Mouse (Mus musculus): ENCODE measurements around the gene Tmem91. TPM values are rescaled to one million over a fixed set of nuclear protein-coding genes. Genes with fewer than 3 reads are reported as not detected.

The Tmem91 gene
- not detected for polyA plus RNA-seq (2014; fragmentation: Illumina TruSeq; extraction: RNeasy Lipid Tissue Mini Kit (QIAGEN cat#74804); ENCODE audit: low read depth, low replicate concordance)

DNA sequence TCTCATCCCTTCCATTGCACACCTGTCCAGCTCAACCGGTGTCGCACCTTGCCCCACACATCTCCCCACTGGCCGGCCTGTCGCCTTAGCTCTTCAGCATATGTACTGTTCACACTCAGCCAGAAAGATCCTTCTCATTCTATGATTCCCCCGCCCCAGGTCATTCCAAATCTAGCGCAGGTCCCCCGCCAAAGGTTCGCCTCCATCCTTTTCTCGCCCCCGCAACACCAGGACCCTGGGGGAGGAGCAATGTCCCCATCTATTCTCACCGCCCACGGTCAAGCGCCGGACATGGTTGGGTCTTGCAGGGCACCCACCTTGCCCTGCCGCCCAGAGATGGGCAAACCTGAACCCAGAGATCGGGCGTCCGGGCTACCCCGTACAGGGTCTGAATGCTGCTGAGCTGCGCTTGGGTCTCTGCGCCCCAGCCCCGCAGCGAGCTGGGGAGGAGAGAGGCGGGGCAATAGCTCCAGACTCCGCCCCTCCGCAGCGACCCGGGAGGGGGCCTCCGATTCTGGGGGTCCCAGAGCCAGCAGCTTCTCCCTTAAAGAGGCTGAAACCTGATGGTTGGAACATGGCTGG lies at the start of gene Tmem91:
TSS of gene Tmem91 (minus strand) at position 448 of the 582 bp plus-strand sequence.

DNA sequence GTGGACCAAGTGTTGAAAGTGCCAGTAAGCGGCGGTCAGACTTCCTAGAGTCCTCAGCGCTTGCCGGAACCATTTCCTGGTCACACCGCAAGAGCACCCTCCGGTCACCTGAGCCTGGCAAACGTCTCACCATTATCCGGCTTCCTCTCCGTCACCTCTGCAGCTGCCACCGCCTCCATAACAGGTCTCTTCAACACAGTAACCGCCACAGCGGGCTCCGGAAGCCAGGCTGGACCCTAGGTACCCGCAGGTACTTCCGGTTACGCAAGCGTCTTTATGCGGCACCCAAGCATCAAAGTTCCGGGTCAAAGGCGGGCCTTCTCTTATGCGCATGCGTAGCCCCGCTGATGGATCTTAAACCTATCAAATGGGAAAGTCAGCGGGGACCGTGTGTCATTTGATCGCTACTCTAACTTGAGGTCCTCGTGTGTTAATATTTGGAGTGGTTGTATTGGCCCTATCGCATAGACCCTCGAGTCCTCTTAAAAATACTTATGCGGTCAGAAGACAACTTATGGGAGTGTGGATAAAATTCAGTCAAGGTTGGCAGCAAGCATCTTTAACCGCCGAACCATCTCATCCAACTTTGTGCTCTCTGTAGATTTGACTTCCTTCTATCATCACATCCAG lies 43.9 kb upstream of the Tmem91 start, which contains the start of gene Ccdc97:
TSS of gene Ccdc97 (minus strand) at position 301 of the 630 bp plus-strand sequence.

DNA sequence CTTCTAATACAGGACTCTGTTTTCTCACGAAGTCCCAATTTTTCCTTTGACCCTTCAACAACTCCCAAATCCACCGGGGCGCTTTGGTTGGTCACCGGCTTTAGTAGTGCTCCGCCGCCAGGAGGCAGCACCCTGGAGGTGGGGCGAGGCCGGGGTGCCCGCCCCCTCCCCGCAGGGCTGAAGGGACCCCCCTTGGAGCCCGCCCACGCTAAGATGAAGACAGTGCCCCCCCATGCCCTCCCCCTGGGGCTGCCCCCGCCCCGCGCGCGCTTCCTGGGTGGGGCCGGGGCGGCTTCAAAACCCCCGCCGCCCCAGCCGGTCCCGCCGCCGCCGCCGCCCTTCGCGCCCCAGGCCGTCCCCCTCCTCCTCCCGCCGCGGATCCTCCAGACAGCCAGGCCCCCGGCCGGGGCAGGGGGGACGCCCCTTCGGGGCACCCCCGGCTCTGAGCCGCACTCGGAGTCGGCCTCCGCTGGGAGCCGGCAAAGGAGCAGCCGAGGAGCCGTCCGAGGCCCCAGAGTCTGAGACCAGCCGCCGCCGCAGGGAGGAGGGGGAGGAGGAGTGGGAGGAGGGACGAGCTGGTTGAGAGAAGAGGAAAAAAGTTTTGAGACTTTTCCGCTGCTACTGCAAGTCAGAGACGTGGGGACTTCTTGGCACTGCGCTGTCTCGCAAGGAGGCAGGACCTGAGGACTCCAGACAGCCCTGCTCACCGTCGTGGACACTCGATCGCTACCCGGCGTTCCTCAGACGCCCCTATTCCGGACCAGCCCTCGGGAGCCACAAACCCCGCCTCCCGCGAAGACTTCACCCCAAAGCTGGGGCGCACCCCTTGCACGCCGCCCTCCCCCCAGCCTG lies 11.9 kb upstream of the Tmem91 start, which contains the start of gene Tgfb1:
TSS of gene Tgfb1 (plus strand) at position 323 of the 852 bp plus-strand sequence.

DNA sequence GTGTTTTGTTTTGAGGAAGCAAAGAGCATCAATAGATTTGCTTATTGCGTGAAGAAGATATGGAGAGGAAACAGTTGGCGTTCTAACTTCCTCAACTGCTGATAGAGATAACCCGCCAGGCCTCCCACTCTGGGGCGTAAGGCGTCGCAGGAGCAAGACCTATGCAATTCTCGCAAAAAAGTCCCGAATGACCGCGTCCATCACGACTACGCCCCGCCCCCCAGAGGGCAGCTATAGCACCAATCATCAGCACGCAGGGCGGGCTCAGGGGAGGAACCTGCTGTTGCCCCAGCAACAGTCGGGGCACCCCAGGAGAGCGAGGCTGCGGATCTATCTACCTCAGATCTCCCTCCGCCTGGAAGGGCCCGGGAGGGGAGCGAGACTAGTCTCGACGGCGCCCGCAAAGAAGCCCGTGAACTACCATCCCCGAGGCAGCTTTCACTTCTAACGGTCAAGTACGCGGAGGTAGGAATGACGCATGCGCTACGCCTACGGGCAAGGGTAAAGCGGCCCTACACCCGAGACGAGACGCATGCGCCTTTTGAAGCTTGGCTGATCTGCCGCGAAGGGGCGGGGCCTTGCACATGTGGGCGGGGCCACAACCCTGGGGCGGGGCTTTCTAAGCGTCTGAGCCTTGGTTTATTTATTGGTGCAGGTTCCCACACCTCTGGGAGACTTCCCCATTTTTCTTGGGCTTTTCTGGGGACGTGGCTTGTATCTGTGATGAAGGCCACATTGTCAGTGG lies 5.7 kb upstream of the Tmem91 start, which contains the start of gene B9d2:
TSS of gene B9d2 (plus strand) at position 267 of the 745 bp plus-strand sequence.

DNA sequence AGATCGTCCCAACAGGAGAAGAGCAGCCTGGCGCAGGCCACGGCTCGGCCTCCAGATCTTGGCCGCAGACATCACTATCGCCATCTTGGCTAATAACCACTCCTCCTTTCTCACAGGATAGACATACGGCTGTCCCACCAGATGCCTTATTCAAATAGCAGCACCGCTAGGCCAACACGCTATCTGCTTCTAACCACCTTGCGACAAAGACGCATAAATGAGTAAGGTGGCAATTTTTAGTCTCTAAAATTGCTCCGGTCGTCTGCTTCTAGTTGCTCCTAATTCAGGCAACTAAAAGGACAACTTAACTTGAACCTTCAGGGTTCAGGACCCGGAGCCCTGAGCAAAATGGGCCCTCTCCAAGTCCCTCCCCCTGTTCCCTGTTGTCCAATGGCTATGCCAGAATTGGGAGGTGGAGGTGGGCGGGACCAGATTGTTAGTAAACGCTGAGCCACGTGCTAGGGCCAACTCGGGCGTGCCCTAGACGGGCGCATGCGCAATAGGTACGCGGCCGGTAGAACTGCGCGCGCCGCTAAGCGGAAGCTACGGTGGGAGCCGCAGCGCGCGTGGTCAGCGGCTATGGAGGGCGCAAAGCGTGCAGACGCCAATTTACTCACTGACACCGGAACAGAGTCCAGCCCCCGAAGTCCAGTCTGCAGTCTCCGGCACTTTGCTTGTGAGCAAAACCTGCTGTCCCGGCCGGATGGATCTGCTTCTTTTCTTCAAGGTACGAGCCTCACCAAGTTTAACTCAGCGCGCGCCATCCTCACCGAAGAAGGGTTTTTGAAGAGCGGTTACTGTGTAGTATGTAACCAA lies 16.1 kb downstream of the Tmem91 start, which contains the start of the genes Bckdha and Exosc5:
TSS of gene Bckdha (minus strand) at position 325 of the 816 bp plus-strand sequence.
TSS of gene Exosc5 (plus strand) at position 508 of the 816 bp plus-strand sequence.

DNA sequence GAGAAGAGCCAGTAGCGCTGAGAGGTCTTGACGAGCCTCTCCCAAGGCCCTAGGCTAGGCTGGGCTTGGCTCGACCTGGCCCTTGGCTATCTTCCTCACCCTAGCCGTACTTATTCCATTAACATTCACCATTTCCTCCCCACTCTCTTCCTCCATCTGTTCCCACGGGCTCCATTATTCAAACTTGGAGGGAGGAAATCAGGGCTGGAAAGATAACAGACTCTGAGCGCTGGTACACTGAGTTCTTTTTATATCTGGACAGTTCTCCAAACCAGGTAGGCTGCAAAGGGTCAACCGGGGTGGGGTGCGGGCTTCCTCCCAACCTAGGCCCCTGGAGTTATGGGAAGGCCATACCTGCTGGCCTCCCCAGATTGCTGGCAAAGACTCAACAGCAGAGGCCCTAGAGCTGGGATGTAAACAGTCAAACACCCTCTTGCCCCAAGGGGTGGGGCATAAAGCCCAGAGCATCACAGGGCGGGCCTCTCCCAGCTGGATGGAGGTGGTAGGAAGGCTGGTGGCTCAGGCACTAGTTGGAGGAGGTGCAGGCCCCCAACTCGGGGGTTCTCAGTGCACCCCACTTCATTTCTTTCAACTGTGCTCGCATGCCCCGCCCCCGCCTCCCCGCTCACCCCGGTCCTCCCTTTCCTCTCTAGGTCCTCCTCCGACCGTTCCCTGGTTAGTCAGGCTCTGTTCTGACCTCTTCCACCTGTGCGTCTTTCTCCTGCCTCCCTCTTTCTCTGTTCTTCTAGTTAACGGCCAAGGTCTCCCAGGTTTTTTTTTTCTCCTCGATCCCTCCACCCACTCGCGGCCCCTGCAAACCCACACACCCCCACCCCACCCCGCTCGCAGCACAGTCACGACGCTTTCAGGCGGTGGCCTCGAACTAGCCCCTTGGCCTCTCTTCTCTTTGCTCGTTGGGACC lies 48.2 kb downstream of the Tmem91 start, which contains the start of gene B3gnt8:
TSS of gene B3gnt8 (plus strand) at position 146 of the 922 bp plus-strand sequence.

Other genes with a start within 250 kb of the Tmem91 start
- 193 TPM for gene Ceacam1, start 197.6 kb downstream of the Tmem91 start, polyA plus RNA-seq (2014; fragmentation: Illumina TruSeq; extraction: RNeasy Lipid Tissue Mini Kit (QIAGEN cat#74804); ENCODE audit: low read depth, low replicate concordance)
- not detected for gene Ceacam2, start 135.3 kb downstream of the Tmem91 start, polyA plus RNA-seq (2014; fragmentation: Illumina TruSeq; extraction: RNeasy Lipid Tissue Mini Kit (QIAGEN cat#74804); ENCODE audit: low read depth, low replicate concordance)
- gene Erich4, start 59.3 kb downstream of the Tmem91 start, polyA plus RNA-seq (2014; fragmentation: Illumina TruSeq; extraction: RNeasy Lipid Tissue Mini Kit (QIAGEN cat#74804); ENCODE audit: low read depth, low replicate concordance): not detected
- 21.7 TPM for gene Dmac2, start 55.8 kb downstream of the Tmem91 start, polyA plus RNA-seq (2014; fragmentation: Illumina TruSeq; extraction: RNeasy Lipid Tissue Mini Kit (QIAGEN cat#74804); ENCODE audit: low read depth, low replicate concordance)
- gene B3gnt8, start 48.5 kb downstream of the Tmem91 start, polyA plus RNA-seq (2014; fragmentation: Illumina TruSeq; extraction: RNeasy Lipid Tissue Mini Kit (QIAGEN cat#74804); ENCODE audit: low read depth, low replicate concordance): not detected
- 1.8 TPM for gene Bckdha, start 16.2 kb downstream of the Tmem91 start, polyA plus RNA-seq (2014; fragmentation: Illumina TruSeq; extraction: RNeasy Lipid Tissue Mini Kit (QIAGEN cat#74804); ENCODE audit: low read depth, low replicate concordance)
- 1.1 TPM for gene Exosc5, start 16.0 kb downstream of the Tmem91 start, polyA plus RNA-seq (2014; fragmentation: Illumina TruSeq; extraction: RNeasy Lipid Tissue Mini Kit (QIAGEN cat#74804); ENCODE audit: low read depth, low replicate concordance)
- gene B9d2, start 5.6 kb upstream of the Tmem91 start, polyA plus RNA-seq (2014; fragmentation: Illumina TruSeq; extraction: RNeasy Lipid Tissue Mini Kit (QIAGEN cat#74804); ENCODE audit: low read depth, low replicate concordance): not detected
- 1.1 TPM for gene Tgfb1, start 11.8 kb upstream of the Tmem91 start, polyA plus RNA-seq (2014; fragmentation: Illumina TruSeq; extraction: RNeasy Lipid Tissue Mini Kit (QIAGEN cat#74804); ENCODE audit: low read depth, low replicate concordance)
- gene Ccdc97, start 43.9 kb upstream of the Tmem91 start, polyA plus RNA-seq (2014; fragmentation: Illumina TruSeq; extraction: RNeasy Lipid Tissue Mini Kit (QIAGEN cat#74804); ENCODE audit: low read depth, low replicate concordance): 1.7 TPM
- gene Hnrnpul1, start 79.6 kb upstream of the Tmem91 start, polyA plus RNA-seq (2014; fragmentation: Illumina TruSeq; extraction: RNeasy Lipid Tissue Mini Kit (QIAGEN cat#74804); ENCODE audit: low read depth, low replicate concordance): 22.5 TPM
- 7.3 TPM for gene Axl, start 113.5 kb upstream of the Tmem91 start, polyA plus RNA-seq (2014; fragmentation: Illumina TruSeq; extraction: RNeasy Lipid Tissue Mini Kit (QIAGEN cat#74804); ENCODE audit: low read depth, low replicate concordance)
- not detected for gene Cyp2s1, start 141.7 kb upstream of the Tmem91 start, polyA plus RNA-seq (2014; fragmentation: Illumina TruSeq; extraction: RNeasy Lipid Tissue Mini Kit (QIAGEN cat#74804); ENCODE audit: low read depth, low replicate concordance)
- gene Cyp2b10, start 222.5 kb upstream of the Tmem91 start, polyA plus RNA-seq (2014; fragmentation: Illumina TruSeq; extraction: RNeasy Lipid Tissue Mini Kit (QIAGEN cat#74804); ENCODE audit: low read depth, low replicate concordance): 97.7 TPM

Measured in liver, adult 10 weeks (tissue).